Comparison of ENCODE assay signal across 9 mouse cellular contexts in the genomic region with DNA sequence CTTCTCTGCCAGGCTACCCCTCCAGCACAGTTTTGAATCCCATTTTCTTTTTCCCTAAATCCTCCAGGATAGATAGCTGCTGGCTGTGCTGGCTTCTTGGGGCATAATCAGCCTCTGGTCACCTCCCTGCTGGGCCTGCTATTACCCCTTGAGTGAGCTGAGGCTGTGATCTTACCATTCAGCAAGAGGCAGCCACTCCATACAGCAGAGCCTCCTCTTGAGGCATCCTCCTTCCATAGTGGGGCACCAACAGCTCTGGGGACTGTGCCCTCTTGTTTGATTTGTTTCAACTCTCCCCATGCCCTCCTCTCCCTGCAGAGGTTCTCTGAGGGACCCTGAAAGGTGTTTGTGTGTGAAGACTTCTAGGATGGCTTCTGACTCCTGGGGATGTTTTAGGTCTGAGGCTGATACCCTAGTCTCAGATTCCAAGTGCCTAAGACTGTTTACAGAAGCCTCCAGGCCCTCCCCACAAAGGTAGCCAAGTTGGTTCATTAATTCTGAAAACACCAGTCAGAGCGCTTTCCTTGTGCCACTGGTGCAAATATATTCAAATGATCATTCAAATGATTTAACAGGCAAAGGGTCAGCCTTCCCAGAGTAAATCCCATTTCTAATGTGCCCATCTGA.
DNase-seq lines count a peak whose midpoint lies in the region; ATAC-seq and TF ChIP-seq lines count a peak whose summit lies in the region.
"Had no signal": no experiment of that assay in that cellular context is flagged by ENCODE, and none has a peak within 500 bp of the region (broad histone marks: within the 10 kb centered on the region; RNA-seq: fewer than 3 reads in every experiment).

No protein-coding gene starts in this region.

- no peaks in the 10 kb centered on the region for H3K36me3 ChIP-seq in intestine, embryonic 16.5 days (ENCODE audit: control insufficient read depth, insufficient read depth, low read length)
- no peaks in the 10 kb centered on the region for H3K36me3 ChIP-seq in intestine, postnatal 0 days (ENCODE audit: control insufficient read depth, insufficient read depth)
- no peaks in the 10 kb centered on the region for H3K36me3 ChIP-seq in forebrain, embryonic 15.5 days
- H3K36me3 ChIP-seq in midbrain, embryonic 13.5 days, result no peaks in the 10 kb centered on the region

- H3K9me3 ChIP-seq in intestine, embryonic 16.5 days (ENCODE audit: control insufficient read depth, low read length), result no peaks in the 10 kb centered on the region
- H3K9me3 ChIP-seq in intestine, postnatal 0 days (ENCODE audit: control insufficient read depth), result no peaks in the 10 kb centered on the region
- H3K9me3 ChIP-seq in forebrain, embryonic 15.5 days, result no peaks in the 10 kb centered on the region
- no peaks in the 10 kb centered on the region for H3K9me3 ChIP-seq in midbrain, embryonic 13.5 days

- no peaks in the 10 kb centered on the region for H3K27me3 ChIP-seq in intestine, embryonic 16.5 days (replicated peaks; ENCODE audit: control insufficient read depth, insufficient read depth, low read length)
- no peaks in the 10 kb centered on the region for H3K27me3 ChIP-seq in intestine, postnatal 0 days (replicated peaks; ENCODE audit: control insufficient read depth, insufficient read depth, low read length)
- H3K27me3 ChIP-seq in forebrain, embryonic 15.5 days, result no peaks in the 10 kb centered on the region; the same call in 1 of the 2 replicates
- H3K27me3 ChIP-seq in midbrain, embryonic 13.5 days, result no peaks in the 10 kb centered on the region

- TF ChIP-seq CTCF in intestine, postnatal 0 days (IDR thresholded peaks at IDR 0.05; ENCODE audit: low read depth), result no peak

- no peak overlapping the region for H3K4me3 ChIP-seq in intestine, embryonic 16.5 days (ENCODE audit: low read length)
- no peak overlapping the region for H3K4me3 ChIP-seq in intestine, postnatal 0 days (ENCODE audit: low read depth, low read length)
- no peak overlapping the region for H3K4me3 ChIP-seq in forebrain, embryonic 15.5 days
- H3K4me3 ChIP-seq in midbrain, embryonic 13.5 days (replicated peaks), result no peak overlapping the region

- no peak for ATAC-seq in intestine, embryonic 16.5 days
- no peak for ATAC-seq in intestine, postnatal 0 days
- no peak; the same call in none of the 2 replicates for ATAC-seq in forebrain, embryonic 15.5 days (replicated peaks)
- peak; percentile 78 for ATAC-seq in midbrain, embryonic 13.5 days
- ATAC-seq: liver, postnatal 0 days had no signal

- H3K4me1 ChIP-seq in intestine, embryonic 16.5 days (ENCODE audit: control insufficient read depth, insufficient read depth, low read length), result peaks cover 10% of the 10 kb centered on the region; the same call in 1 of the 2 replicates
- H3K4me1 ChIP-seq in intestine, postnatal 0 days (replicated peaks; ENCODE audit: control insufficient read depth, insufficient read depth, low read length), result no peaks in the 10 kb centered on the region
- peaks cover 28% of the 10 kb centered on the region for H3K4me1 ChIP-seq in forebrain, embryonic 15.5 days
- H3K4me1 ChIP-seq in midbrain, embryonic 13.5 days (replicated peaks), result peaks cover 36% of the 10 kb centered on the region

- no peak overlapping the region for H3K4me2 ChIP-seq in intestine, embryonic 16.5 days (ENCODE audit: low read depth, low read length)
- no peak overlapping the region for H3K4me2 ChIP-seq in intestine, postnatal 0 days (replicated peaks; ENCODE audit: low read depth)
- H3K4me2 ChIP-seq in forebrain, embryonic 15.5 days (replicated peaks), result no peak overlapping the region; the same call in 1 of the 2 replicates
- peak overlapping the region; percentile 19; the same call in 1 of the 2 replicates for H3K4me2 ChIP-seq in midbrain, embryonic 13.5 days (replicated peaks)

- H3K27ac ChIP-seq in intestine, embryonic 16.5 days (ENCODE audit: low read length), result peak overlapping the region; percentile 15; the same call in 1 of the 2 replicates
- no peak overlapping the region for H3K27ac ChIP-seq in intestine, postnatal 0 days (ENCODE audit: low read depth, low read length)
- peak overlapping the region; percentile 82 for H3K27ac ChIP-seq in forebrain, embryonic 15.5 days (replicated peaks)
- H3K27ac ChIP-seq in midbrain, embryonic 13.5 days, result peak overlapping the region; percentile 91

- WGBS in intestine, embryonic 16.5 days, result 55% methylated on average over 1 of the region's 1 CpGs
- WGBS in intestine, postnatal 0 days, result 57% methylated on average over 1 of the region's 1 CpGs
- 5% methylated on average over 1 of the region's 1 CpGs for WGBS in forebrain, embryonic 15.5 days
- WGBS in midbrain, embryonic 13.5 days, result 5% methylated on average over 1 of the region's 1 CpGs

- no peak overlapping the region for H3K9ac ChIP-seq in intestine, embryonic 16.5 days (ENCODE audit: low read depth, low read length)
- no peak overlapping the region for H3K9ac ChIP-seq in intestine, postnatal 0 days (ENCODE audit: low read depth, low read length)
- H3K9ac ChIP-seq in forebrain, embryonic 15.5 days (replicated peaks), result 0 out of 2 replicates have a peak overlapping the region, but pooled peaks have one; percentile 19
- no peak overlapping the region; the same call in 1 of the 2 replicates for H3K9ac ChIP-seq in midbrain, embryonic 13.5 days (replicated peaks)
- H3K9ac ChIP-seq: liver, postnatal 0 days had no signal

- peak; percentile 5 for DNase-seq in WW6 (ENCODE audit: low read depth, low spot score)
- DNase-seq in lung, adult 18-20 months, result no peak
- DNase-seq in cerebellum, adult 11 months, result no peak
- no peak for DNase-seq in right cerebral cortex, adult 18-20 months
- DNase-seq: liver, postnatal 0 days had no signal
